Mouse (Mus musculus) heart, embryonic 10.5 days (tissue): ENCODE measurements at regions not wholly inside any gene's neighbourhood (a gene's known extent, or its start where the extent isn't known, plus 50 kb on each side); places are given as distances from the start of the nearest gene placed in this dataset.

Source experiments
- DNase-seq: peaks from one replicate; pipeline ENCODE4 v3.0.0-alpha.2; 2017; ENCODE audit warnings: low spot score
- H3K27ac ChIP-seq: fragments of 300-500 bp; sonication (generic); 2 replicates; pipeline ENCODE4 v1.5.1; 2016; ENCODE audit warnings: mild to moderate bottlenecking
- H3K27me3 ChIP-seq: fragments of 300-500 bp; sonication (generic); 2 replicates; pipeline ENCODE4 v1.6.1; 2016; ENCODE audit warnings: mild to moderate bottlenecking; ENCODE audit not compliant: poor library complexity, insufficient read depth, severe bottlenecking
- H3K36me3 ChIP-seq: fragments of 300-500 bp; sonication (generic); 2 replicates; pipeline ENCODE4 v1.6.1; 2016; ENCODE audit warnings: mild to moderate bottlenecking, moderate library complexity
- H3K4me1 ChIP-seq: fragments of 300-500 bp; sonication (generic); 2 replicates; pipeline ENCODE4 v1.6.1; 2016; ENCODE audit warnings: mild to moderate bottlenecking
- H3K4me3 ChIP-seq: fragments of 300-500 bp; sonication (generic); 2 replicates; pipeline ENCODE4 v1.5.1; 2016; ENCODE audit warnings: mild to moderate bottlenecking, moderate library complexity
- H3K9me3 ChIP-seq: fragments of 300-500 bp; sonication (generic); 2 replicates; pipeline ENCODE4 v1.6.1; 2016; ENCODE audit warnings: mild to moderate bottlenecking, moderate library complexity
- WGBS: fragments of 180-500 bp; shearing (Covaris S2); methylation state at CpG from one replicate; pipeline ENCODE4 v1.1.7; 2016; 5-methylcytosine and 5-hydroxymethylcytosine counted together

DNA sequence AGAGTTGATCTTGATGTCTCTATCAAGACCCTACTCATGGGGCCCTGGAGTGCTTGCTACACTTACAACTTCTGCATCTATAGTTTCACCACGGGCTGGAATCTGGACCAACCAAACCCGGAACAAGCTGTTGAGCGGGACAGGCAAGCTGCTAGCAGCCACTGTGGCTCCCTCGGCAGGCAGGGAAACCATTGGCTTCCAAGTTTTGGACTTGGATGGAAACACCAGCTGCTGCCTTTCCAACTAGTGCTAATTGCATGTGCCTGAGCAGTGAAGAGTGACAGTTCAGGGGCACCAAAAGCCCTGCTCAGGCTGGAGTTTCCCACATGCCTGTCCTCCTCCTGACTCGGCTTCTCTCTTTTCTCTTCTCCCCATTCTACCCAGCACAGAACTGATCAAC is 257.8 kb downstream of the Tcerg1l start:
- H3K36me3 ChIP-seq = no peaks in the 10 kb centered on the region
- no peak overlapping the region for H3K27ac ChIP-seq
- WGBS = 90% methylated on average over 5 of the region's 5 CpGs
- no peaks in the 10 kb centered on the region for H3K9me3 ChIP-seq
- no peaks in the 10 kb centered on the region for H3K27me3 ChIP-seq
- no peaks in the 10 kb centered on the region for H3K4me1 ChIP-seq
- H3K4me3 ChIP-seq = no peak overlapping the region
- DNase-seq = no peak

DNA sequence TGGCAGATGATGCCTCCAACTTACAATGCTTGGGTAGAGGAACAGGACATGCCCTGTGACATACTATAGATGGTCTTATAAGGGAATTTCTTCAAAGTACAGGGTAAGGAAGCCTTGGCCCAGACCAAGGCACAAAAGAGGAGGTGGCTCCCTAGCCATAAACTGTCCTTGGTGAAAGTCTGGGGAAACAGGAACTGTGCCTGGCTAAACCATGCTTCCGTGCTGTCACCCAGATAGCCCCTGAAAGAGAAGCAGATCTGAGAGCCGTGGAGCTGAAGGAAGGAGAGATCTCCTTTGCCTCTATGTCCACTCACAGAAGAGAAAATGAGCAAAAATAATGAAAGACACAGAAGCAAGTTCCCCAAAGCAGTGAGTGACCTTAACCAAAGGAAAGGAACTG is 248.0 kb downstream of the Tcerg1l start:
- Histone ChIP-seq H3K4me1 (no peaks in the 10 kb centered on the region), H3K27ac (no peak overlapping the region), H3K4me3 (no peak overlapping the region), H3K9me3 (no peaks in the 10 kb centered on the region), H3K36me3 (no peaks in the 10 kb centered on the region), H3K27me3 (no peaks in the 10 kb centered on the region)
- WGBS = 62% methylated on average over 2 of the region's 2 CpGs
- DNase-seq = no peak

DNA sequence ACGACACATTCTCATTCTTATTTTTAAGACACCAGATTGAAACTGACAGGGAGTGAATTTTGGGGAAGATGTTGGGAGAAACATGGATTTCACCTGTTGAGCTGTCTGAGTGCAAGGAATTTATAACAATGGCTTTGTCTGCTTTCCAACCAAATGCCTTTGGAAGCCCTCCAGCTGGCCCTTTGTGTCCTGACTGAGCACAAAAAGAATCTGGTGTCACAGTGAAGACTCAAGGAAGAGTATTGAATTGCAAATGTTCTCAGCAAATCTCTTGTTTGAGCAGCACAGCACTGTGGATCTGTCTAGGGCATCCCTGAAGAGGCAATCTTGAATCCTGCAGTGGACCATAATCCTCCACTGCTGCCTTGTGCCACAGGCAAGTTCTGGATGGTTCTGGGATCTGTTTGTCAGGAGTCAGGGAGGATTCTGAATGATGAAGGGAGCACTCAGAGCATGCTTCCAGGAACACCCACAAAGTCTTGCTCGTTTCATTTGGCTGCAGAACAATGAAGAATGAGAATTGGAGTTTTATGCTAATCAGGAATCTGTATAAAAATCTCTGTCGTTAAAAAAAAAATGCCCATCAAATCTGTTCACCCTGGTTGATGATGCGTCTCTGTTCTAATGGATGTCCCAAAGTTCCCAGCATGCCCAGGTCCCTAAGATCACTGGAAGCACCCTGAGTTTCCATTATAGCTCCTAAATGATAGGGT is 243.9 kb downstream of the Tcerg1l start:
- 69% methylated on average over 4 of the region's 4 CpGs for WGBS
- Histone ChIP-seq H3K9me3 (no peaks in the 10 kb centered on the region), H3K27me3 (no peaks in the 10 kb centered on the region), H3K4me3 (no peak overlapping the region), H3K36me3 (no peaks in the 10 kb centered on the region), H3K4me1 (no peaks in the 10 kb centered on the region), H3K27ac (no peak overlapping the region)
- no peak for DNase-seq
